Mouse (Mus musculus): ENCODE results near the gene Tsku. TPM values are rescaled to one million over a fixed set of nuclear protein-coding genes. Genes with fewer than 3 reads are reported as not detected.

Gene Tsku
- polyA plus RNA-seq, 1 experiment from 2014 or later = 7.9 TPM

DNA sequence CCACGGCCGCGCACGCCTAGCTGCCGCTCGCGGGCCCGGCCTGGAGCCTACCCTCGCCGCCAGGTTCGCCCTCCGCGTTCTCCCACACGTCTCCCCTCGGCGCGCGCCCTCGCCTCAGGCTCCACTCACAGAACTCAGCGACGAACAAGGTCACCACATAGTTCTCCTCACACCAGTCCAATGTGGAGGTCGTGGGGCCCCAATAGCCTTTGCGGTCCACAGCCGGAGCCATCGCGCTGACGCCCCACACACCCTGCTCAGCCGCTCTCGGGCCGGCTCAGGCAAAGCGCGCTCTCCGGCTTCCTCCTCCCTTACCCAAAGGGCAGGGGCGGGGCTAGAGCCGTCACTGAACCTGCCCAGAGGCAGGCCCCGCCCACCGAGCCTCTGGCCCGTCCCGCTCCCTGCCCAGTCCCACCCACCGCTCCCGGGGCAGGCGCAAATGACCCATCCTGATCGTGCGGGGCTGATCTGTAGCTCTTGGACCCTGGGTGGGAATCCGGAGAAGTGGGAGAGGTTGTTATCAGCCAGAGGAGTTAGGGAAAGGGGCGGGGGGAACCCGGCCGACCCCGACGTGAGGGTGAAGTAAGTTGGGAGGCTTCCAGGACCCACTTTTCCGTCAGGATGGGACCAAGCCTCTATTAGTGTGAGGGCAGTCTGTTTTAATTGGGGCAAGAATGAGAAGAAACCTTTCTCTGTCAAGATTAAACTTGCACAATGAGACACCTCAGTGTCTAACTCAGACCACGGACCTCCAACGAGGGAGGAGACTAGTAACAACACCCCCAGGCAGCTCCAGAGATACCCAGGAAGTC lies 51.7 kb downstream of the Tsku start:
- ATAC-seq = peak; percentile 98
- Histone ChIP-seq H3K4me3 (replicated peaks; ENCODE audit: low read length) (peak overlapping the region; percentile 70), H3K36me3 (ENCODE audit: control insufficient read depth, insufficient read depth) (no peaks in the 10 kb centered on the region), H3K9me3 (ENCODE audit: control insufficient read depth, low read length) (no peaks in the 10 kb centered on the region), H3K4me1 (replicated peaks; ENCODE audit: control insufficient read depth, insufficient read depth, low read length) (peaks cover 15% of the 10 kb centered on the region), H3K9ac (replicated peaks; ENCODE audit: low read depth, low read length) (peak overlapping the region; percentile 78), H3K27me3 (replicated peaks; ENCODE audit: control insufficient read depth, insufficient read depth, low read length) (no peaks in the 10 kb centered on the region), H3K4me2 (ENCODE audit: low read length) (peak overlapping the region; percentile 72), H3K27ac (ENCODE audit: low read length) (peak overlapping the region; percentile 37; the same call in 1 of the 2 replicates)
- under 1% methylated on average over 53 of the region's 53 CpGs for WGBS

DNA sequence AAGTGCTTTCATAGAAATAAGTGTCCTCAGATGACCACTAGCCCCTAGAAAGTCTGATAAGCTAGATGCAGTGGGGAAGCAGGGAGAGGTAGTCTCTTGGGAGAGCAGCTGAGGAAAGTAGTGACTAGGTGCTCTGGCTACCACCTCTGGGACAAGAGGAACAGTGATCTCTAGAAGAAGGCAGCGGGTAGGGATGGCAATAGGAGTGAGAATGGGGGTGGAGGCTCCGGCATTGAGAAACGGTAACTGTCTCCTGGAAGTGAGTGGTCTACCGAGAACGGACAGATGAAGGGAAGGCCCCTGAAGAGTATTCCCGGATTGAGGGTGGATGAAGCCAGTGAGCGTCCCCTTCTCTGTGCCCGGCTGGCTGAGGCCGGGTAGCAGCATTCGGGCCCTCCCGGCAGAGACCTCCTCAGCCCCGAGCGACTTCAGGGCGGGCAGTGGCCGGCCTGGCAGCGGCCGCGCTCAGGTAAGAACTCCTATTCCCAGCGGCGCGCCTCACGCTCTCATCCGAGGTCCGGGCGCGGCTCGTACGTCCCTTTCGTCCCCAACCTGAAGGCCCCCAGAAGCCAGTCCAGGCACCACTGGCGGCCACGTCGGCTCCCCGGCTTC lies 52.4 kb downstream of the Tsku start:
- Histone ChIP-seq H3K9ac (replicated peaks; ENCODE audit: low read depth, low read length) (peak overlapping the region; percentile 78), H3K27ac (ENCODE audit: low read length) (peak overlapping the region; percentile 37; the same call in 1 of the 2 replicates), H3K4me1 (replicated peaks; ENCODE audit: control insufficient read depth, insufficient read depth, low read length) (peaks cover 15% of the 10 kb centered on the region), H3K36me3 (ENCODE audit: control insufficient read depth, insufficient read depth) (no peaks in the 10 kb centered on the region), H3K4me3 (replicated peaks; ENCODE audit: low read length) (peak overlapping the region; percentile 70), H3K27me3 (replicated peaks; ENCODE audit: control insufficient read depth, insufficient read depth, low read length) (no peaks in the 10 kb centered on the region), H3K9me3 (ENCODE audit: control insufficient read depth, low read length) (no peaks in the 10 kb centered on the region), H3K4me2 (ENCODE audit: low read length) (peak overlapping the region; percentile 72)
- peak; percentile 45 for ATAC-seq
- WGBS = under 1% methylated on average over 33 of the region's 33 CpGs

DNA sequence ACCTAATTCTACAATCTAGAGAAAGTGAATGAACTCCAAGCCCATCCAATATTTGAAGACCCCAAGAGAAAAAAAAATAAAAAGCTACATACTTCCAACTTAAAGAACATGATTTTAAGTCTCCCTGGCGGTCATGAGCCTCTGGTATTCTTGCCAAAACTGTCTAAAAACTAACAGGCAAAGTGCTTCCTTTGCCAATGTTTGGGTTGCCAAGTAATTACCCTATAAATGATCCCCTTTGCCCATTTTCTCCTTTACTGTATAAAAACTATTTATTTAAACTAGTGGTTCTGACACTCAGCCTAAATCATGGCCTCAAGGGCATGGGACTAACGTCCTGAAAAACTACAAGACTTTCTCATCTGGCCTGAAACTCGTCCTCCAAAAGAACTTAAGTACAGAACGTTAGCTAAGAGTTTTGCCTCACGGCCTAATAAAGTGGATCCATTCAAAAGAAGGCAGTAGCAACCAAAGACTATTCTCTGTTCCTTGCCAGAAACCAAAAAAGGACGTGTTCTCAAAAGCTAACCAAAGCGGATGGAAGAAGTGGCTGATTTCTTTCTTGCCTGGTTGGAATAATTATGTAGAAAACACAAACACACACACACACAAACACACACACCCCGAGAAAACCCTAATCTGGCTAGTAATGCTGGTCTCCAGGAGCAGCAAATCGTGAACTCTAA lies 53.1 kb downstream of the Tsku start:
- 11% methylated on average over 9 of the region's 9 CpGs for WGBS
- H3K4me2 ChIP-seq (ENCODE audit: low read length) = peak overlapping the region; percentile 72
- H3K27ac ChIP-seq (ENCODE audit: low read length) = no peak overlapping the region
- no peak for ATAC-seq
- peak overlapping the region; percentile 70 for H3K4me3 ChIP-seq (replicated peaks; ENCODE audit: low read length)
- H3K36me3 ChIP-seq (ENCODE audit: control insufficient read depth, insufficient read depth) = no peaks in the 10 kb centered on the region
- no peaks in the 10 kb centered on the region for H3K9me3 ChIP-seq (ENCODE audit: control insufficient read depth, low read length)
- H3K27me3 ChIP-seq (replicated peaks; ENCODE audit: control insufficient read depth, insufficient read depth, low read length) = no peaks in the 10 kb centered on the region
- H3K4me1 ChIP-seq (replicated peaks; ENCODE audit: control insufficient read depth, insufficient read depth, low read length) = peaks cover 15% of the 10 kb centered on the region
- no peak overlapping the region; the same call in 1 of the 2 replicates for H3K9ac ChIP-seq (replicated peaks; ENCODE audit: low read depth, low read length)

DNA sequence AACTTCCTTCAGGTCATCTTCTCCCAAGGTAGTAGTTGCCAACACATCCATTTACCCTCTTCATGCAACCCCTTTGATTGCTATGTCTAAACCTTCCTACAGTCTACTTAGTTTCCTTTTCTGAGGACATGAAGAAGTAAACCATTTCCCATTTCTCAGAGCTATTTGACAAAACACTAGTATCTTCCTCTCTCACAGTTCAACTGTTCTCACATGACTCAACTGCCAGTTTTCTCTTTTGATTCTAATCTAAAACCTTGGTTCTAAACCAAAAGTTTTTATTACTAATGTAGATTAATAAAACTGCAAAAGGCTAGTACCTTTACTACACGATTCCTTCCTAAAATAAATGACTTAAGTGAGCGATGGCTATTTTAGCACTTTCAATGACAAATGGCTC lies 53.7 kb downstream of the Tsku start:
- no peak overlapping the region for H3K4me2 ChIP-seq (ENCODE audit: low read length)
- H3K36me3 ChIP-seq (ENCODE audit: control insufficient read depth, insufficient read depth) = no peaks in the 10 kb centered on the region
- ATAC-seq = no peak
- peaks cover 15% of the 10 kb centered on the region for H3K4me1 ChIP-seq (replicated peaks; ENCODE audit: control insufficient read depth, insufficient read depth, low read length)
- 73% methylated on average over 2 of the region's 2 CpGs for WGBS
- H3K9ac ChIP-seq (replicated peaks; ENCODE audit: low read depth, low read length) = no peak overlapping the region
- H3K4me3 ChIP-seq (replicated peaks; ENCODE audit: low read length) = no peak overlapping the region
- no peaks in the 10 kb centered on the region for H3K9me3 ChIP-seq (ENCODE audit: control insufficient read depth, low read length)
- no peaks in the 10 kb centered on the region for H3K27me3 ChIP-seq (replicated peaks; ENCODE audit: control insufficient read depth, insufficient read depth, low read length)
- H3K27ac ChIP-seq (ENCODE audit: low read length) = no peak overlapping the region

Other genes starting within 250 kb of the Tsku start
- gene Myo7a, start 241.8 kb downstream of the Tsku start, polyA plus RNA-seq (2015; fragmentation: Nextera tagmentation; extraction: Ambion mirVana) = 17.9 and 18.1 TPM in 2 replicates
- 0.66 and 0.84 TPM in 2 replicates for gene Omp, start 215.8 kb downstream of the Tsku start, polyA plus RNA-seq (2015; fragmentation: Nextera tagmentation; extraction: Ambion mirVana)
- 17.5 and 18.7 TPM in 2 replicates for gene Capn5, start 183.1 kb downstream of the Tsku start, polyA plus RNA-seq (2015; fragmentation: Nextera tagmentation; extraction: Ambion mirVana)
- 0.30 and 0.36 TPM in 2 replicates for gene B3gnt6, start 161.8 kb downstream of the Tsku start, polyA plus RNA-seq (2015; fragmentation: Nextera tagmentation; extraction: Ambion mirVana)
- gene Acer3, start 40.1 kb downstream of the Tsku start, polyA plus RNA-seq (2015; fragmentation: Nextera tagmentation; extraction: Ambion mirVana) = 8.5 and 9.1 TPM in 2 replicates
- gene Gucy2d, start 79.1 kb upstream of the Tsku start, polyA plus RNA-seq (2015; fragmentation: Nextera tagmentation; extraction: Ambion mirVana) = not detected in 2 replicates
- 2.6 and 2.8 TPM in 2 replicates for gene Lrrc32, start 128.0 kb upstream of the Tsku start, polyA plus RNA-seq (2015; fragmentation: Nextera tagmentation; extraction: Ambion mirVana)